Mouse (Mus musculus): ENCODE data around the gene AC141477.1.

The AC141477.1 gene

DNA sequence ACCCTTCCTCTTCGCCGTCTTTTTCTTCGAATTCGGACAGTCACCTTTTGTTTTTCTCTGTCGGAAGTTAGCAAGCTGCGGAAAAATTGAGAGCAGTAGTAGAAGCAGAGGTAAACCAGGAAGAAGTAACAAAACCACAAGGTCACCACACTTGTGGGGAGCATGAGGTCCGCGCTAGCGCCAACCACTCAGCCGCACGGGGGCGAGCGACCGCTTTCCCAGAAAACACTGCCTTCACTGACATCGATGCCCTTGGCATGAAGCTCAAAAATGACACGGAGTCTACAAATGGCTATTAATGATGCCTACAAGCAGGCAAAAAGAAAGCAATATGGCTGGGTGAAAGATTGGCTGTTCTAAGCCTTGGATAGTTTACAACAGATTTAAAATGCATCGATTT lies at the start of gene AC141477.1:
Gene AC141477.1, minus strand, starts transcription at position 164 of the 400 bp plus-strand sequence.
- in situ Hi-C loops (cut with MboI; ENCODE audit: unreplicated experiment in 2 of 2) = no loop called here

DNA sequence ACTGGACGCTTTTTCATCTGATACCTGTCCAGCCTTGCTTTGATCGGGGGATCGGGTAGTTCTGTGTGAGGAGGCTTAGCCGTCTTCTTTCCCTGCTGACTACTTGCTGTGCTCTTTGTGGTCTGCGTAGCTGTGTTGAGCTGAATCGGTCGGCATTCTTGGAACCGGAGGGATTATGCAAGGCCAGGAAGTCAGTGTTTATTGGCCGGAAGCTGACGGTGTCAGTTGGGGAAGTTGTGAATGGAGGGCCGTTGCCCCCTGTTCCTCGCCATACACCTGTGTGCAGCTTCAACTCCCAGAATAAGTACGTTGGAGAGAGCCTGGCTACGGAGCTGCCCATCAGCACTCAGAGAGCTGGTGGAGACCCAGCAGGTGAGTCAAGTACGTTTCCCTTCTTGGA lies 49.0 kb upstream of the AC141477.1 start:
- in situ Hi-C loops (cut with MboI; ENCODE audit: unreplicated experiment in 2 of 2) = no loop called here

DNA sequence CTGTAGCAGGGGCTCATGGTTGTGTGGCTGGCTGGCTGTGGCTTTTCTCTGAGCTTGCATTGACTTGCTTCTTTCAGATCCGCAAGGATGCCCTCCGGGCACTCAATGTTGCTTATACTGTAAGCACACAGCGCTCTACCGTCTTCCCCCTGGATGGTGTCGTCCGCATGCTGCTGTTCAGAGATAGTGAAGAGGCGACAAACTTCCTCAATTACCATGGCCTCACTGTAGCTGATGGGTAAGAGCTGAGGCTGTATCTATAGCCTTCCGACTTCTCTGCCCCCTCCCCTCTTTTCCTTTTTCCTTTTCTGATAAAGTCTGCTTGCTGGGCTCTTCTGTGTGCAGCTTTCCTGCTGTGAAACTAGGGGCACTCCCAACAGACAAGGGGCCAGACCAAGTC lies 48.0 kb upstream of the AC141477.1 start:
- in situ Hi-C loops (cut with MboI; ENCODE audit: unreplicated experiment in 2 of 2) = no loop called here

- in situ Hi-C loops (cut with MboI; ENCODE audit: unreplicated experiment in 2 of 2) = no loop called here
Observed at GRCm38 (mm10) chr10:76486302-76486701, 46.1 kb upstream of the AC141477.1 start.

DNA sequence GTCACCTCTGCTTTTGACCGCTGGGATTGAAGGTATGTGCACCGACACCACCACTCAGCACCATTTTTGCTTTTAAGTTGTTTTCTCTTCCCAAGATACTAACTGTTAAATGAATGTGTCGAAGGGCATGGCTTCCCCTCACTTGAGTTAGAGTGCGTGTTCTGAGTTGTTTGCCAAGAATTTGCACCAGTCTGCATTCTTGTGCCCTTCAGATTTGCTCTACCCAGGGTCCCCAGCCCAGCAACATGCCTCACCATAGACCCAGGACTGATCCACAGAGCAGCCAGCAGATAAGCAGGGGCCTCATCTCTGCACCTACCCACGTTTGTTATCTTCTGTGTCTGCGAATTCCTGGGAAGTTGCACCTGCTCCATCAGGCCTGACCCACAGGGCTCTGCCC lies 41.2 kb upstream of the AC141477.1 start:
- in situ Hi-C loops (cut with MboI; ENCODE audit: unreplicated experiment in 2 of 2) = no loop called here

- in situ Hi-C loops (cut with MboI; ENCODE audit: unreplicated experiment in 2 of 2) = no loop called here
Observed at GRCm38 (mm10) chr10:76480851-76481250, 40.6 kb upstream of the AC141477.1 start.

- in situ Hi-C loops (cut with MboI; ENCODE audit: unreplicated experiment in 2 of 2) = no loop called here
Observed at GRCm38 (mm10) chr10:76473759-76474158, 33.5 kb upstream of the AC141477.1 start.

- in situ Hi-C loops (cut with MboI; ENCODE audit: unreplicated experiment in 2 of 2) = no loop called here
Observed at GRCm38 (mm10) chr10:76468203-76469162, 28.2 kb upstream of the AC141477.1 start, which contains the start of the genes Mcm3ap and Ybey. Gene Mcm3ap, plus strand, starts transcription at chr10:76468927. Gene Ybey, minus strand, starts transcription at chr10:76469114.

DNA sequence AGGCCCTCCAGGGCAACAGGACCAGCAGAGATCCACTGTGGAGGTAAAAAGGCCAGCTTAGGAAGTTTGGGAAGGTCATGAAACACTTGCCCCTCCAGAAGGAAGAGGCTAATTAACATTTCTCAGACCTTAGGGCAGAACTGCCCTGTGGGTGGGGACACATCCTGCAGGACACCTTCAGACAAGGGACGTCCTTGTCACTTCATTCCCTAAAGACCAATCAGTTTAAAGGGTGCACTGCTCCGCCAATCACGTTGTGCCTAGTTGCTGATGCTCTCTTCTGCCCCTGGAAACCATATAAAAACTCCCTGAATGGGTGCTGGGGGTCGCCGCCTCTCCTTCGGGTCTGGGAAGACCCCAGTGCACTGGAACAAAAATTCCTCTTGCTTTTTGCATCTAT lies 22.5 kb upstream of the AC141477.1 start:
- in situ Hi-C loops (cut with MboI; ENCODE audit: unreplicated experiment in 2 of 2) = no loop called here

DNA sequence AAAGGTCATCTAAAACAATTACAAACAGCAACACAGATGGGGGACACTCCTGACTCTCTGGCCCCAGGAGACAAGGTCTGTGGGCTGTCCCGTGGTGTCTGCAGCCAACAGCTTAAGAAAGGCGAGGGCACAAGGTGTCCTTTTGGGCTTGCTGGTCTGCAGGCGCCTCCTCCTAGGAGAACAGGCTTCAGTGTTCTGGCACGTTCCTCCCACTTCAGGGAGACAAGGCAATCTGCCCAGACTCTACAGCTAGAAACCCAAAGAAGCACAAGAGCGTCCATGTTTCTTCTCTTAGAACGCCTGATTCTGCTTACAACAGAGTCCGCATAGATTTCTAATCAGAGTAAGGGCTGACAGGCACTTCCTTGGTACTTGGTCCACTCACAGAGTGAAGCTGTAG lies 22.1 kb upstream of the AC141477.1 start:
- in situ Hi-C loops (cut with MboI; ENCODE audit: unreplicated experiment in 2 of 2) = no loop called here

- in situ Hi-C loops (cut with MboI; ENCODE audit: unreplicated experiment in 2 of 2) = no loop called here
Observed at GRCm38 (mm10) chr10:76461255-76461654, 21.0 kb upstream of the AC141477.1 start.

DNA sequence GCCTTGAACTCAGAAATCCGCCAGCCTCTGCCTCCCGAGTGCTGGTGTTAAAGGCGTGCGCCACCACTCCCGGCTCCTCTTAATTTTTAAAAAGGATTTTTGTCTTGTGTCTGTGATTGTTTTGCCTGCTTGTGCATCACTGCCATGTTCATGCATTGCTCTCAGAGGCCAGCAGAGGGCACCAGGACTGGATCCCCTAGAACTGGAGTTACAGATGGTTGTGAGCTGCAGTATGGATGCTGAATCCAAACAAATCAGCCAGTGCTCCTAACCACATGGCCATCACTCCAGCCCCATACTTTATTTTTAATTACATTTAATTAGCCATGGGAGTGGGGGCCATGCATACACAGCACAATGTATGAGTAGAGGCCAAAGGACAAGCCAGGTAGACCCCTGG lies 15.0 kb upstream of the AC141477.1 start:
- in situ Hi-C loops (cut with MboI; ENCODE audit: unreplicated experiment in 2 of 2) = loop anchor here in 1 of 2 experiments (5.0 kb wide), 1 partner anchor 277 kb away; no protein-coding TSS in a partner anchor

DNA sequence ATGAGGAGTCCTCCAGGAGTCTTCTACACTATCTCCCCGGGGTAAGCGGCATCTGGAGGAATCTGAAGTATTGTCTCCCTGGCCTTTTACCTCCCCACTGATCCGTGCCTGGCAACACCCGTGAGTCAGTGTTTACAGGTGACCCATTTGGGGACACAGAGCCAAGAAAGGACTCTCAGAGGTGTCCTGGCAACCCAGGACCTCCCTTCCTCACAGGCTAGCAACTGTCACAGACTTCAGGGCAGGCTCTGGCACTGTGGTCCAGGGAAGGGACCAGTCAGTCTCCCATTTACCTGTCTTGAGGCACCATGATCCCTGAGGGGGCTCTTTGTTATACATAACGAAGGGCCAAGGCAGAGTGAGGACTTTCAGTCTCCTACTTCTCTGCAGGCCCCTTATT lies 8.6 kb upstream of the AC141477.1 start, which contains the start of gene 2610028H24Rik:
Gene 2610028H24Rik, plus strand, starts transcription at position 231 of the 400 bp plus-strand sequence.
- in situ Hi-C loops (cut with MboI; ENCODE audit: unreplicated experiment in 2 of 2) = no loop called here

- in situ Hi-C loops (cut with MboI; ENCODE audit: unreplicated experiment in 2 of 2) = no loop called here
Observed at GRCm38 (mm10) chr10:76447406-76448229, 7.4 kb upstream of the AC141477.1 start.

DNA sequence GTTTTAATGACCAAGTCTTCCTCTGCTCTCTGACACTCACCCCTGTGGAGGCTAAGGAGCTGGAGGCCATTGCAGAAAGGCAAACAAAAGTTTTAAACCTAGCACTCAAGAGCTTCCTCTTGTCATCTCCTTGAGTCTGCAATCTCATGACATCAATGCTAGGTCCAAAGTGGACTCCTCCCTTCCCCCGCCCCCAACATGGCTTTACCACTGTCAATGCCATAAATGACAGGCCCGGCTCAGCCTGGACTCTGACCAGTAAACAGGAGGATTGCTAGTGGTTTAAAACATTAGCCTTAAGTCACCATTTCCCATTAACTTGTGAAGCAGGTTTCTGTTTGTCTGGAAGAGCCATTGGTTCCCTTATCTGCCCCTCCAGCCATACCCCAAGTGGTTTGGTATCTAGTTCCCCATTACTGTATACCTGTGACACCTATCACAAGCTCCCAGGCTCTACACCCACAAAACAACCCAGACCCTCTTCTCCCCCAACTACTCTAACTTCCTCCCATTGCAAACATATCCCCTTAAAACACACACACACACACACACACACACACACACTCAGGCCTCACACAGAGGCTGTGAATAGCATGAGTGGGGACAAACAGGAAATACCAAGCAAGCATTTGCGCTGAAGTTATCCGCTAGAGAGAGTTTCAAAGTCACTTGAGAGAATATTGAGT lies 5.9 kb upstream of the AC141477.1 start:
- in situ Hi-C loops (cut with MboI; ENCODE audit: unreplicated experiment in 2 of 2) = no loop called here

GRCm38 (mm10) chr10:76442178-76443088 lies 2.2 kb upstream of the AC141477.1 start, which contains the start of gene Pcnt:
Gene Pcnt, minus strand, starts transcription at chr10:76442786.
- in situ Hi-C loops (cut with MboI; ENCODE audit: unreplicated experiment in 2 of 2) = no loop called here

DNA sequence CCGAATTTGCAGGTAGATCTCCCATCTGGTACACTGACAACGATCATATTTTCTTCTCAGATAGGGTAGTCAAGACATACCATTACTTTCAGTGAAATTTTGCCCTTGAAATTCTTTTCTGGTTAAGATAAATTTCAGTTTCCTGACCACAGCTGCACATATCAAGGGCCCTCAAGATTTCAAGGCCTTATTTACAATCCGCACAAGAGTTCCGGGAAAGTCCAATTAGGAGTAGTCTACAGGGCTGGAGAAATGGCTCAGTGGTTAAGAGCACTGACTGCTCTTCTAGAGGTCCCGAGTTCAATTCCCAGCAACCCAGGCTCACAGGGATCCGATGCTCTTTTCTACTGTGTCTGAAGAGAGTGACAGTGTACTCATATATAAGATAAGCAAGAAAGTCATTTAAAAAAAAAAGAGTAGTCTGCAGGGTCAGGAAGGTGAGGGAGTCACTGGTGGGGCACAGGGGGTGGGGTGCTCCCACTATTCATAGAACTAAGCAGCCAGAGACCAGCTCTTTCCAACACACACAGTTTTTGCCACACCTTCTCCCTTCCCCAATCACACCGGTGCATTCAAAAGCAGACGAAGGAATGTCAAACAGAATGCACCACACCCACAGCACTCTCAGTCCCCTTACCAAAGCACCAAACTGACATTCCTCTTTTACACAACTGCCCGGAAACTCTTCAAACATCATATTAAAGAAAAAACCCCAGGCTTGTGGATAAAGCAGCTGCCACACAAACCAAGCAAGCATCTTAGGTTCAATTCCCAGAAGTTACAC lies 945 bp downstream of the AC141477.1 start:
- in situ Hi-C loops (cut with MboI; ENCODE audit: unreplicated experiment in 2 of 2) = no loop called here

- in situ Hi-C loops (cut with MboI; ENCODE audit: unreplicated experiment in 2 of 2) = no loop called here
Observed at GRCm38 (mm10) chr10:76433925-76434324, 6.3 kb downstream of the AC141477.1 start.

- in situ Hi-C loops (cut with MboI; ENCODE audit: unreplicated experiment in 2 of 2) = loop anchor here in 1 of 2 experiments (10.0 kb wide), 1 partner anchor 161 kb away; no protein-coding TSS in a partner anchor
Observed at GRCm38 (mm10) chr10:76425674-76426073, 14.6 kb downstream of the AC141477.1 start.
